Mouse (Mus musculus): Measurements from ENCODE around the gene Tmem143.
"Not testable (repeated sequence)": the region's sequence is repeated elsewhere in the genome, so short reads cannot be mapped to it uniquely, and the experiment has no call there.

- not testable (repeated sequence) for TF ChIP-seq CTCF, POLR2A (IDR thresholded peaks at IDR 0.05; ENCODE audit: insufficient read depth, low read depth, low read length)
These were observed 1.4 kb downstream of the Tmem143 start for GRCm38 (mm10) chr7:45898125-45898524.

Measured in olfactory bulb, adult 2 months (tissue).